Mouse (Mus musculus) heart, postnatal 10 days (tissue): Measurements from ENCODE around the gene Ube2b. TPM values are rescaled to one million over a fixed set of nuclear protein-coding genes. Genes with fewer than 3 reads are reported as not detected.

ENCODE experiments used
- DNase-seq, 2 experiments: peaks; one replicate each; pipeline ENCODE4 v3.0.0; 2021
- intact Hi-C: fragments of 180-260 bp; cut with DNase I; formaldehyde crosslinking; loops from one replicate; pipeline ENCODE4 v1.15.1; 2025
- total RNA-seq, 2 experiments: library from RNA; stranded (reverse); gene quantifications; 2 replicates each; pipeline ENCODE4 v1.2.3; 2021

The Ube2b gene
- total RNA-seq, 2 experiments from 2014 or later, result 188 to 192 TPM

DNA sequence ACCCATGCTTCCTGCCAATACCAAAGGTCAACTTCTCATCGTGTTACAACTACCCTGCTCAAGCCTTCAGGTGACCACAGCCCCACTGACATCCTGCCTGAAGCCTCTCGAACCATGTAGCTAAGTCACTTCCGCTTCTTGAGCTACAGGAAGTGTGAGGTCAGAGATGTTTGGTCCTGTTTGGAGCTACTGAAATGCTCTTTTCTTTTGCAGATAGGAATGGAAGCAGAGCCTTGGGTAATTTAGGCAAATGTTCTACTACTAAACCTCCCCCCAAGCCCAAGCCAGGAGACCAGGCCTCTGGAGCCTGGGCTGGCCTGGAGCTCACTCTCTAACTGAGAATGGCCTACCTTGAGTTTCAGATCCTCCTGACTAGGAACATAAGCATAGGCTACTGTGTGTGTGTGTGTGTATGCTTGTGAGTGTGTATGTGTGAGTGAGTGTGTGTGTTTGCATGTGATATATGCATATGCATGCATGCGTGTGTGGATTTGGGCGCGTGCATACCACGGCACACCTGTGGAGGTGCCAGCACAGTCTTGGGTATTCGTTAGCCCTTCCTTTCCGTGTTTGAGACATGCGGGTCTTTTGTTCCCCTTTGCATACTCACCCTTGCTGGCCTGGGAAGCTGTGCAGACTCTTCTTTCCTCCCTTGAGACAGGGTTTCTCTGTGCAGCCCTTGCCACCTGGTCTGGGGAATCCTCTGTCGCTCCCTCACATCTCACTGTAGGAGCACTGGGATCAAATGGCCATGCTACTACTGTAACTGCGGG lies 61.6 kb downstream of the Ube2b start:
- no peak for DNase-seq
- intact Hi-C loops, result loop anchor here (5.0 kb wide), 1 partner anchor 57 kb away; no protein-coding TSS in a partner anchor

DNA sequence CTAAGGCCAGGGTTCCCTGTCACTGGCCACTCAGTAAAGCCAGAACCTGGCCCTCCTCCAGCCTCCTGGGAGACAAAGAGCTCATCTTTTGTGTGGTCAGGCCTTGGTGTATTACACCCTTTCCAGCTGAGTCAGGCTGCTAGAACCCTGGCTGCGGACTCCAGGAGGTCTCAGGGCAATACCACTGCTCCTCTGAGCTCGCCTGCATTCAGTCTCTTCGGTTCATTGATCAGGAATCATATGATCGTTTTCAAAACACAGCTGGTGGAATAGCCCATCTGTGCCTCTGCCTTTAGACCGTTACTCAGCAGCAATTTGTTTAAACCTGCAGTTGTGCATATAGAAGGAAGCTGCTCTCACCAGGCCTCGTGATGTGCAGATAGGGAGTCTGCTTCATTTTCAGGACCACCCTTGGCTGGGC lies 63.2 kb downstream of the Ube2b start:
- DNase-seq, result no peak
- intact Hi-C loops, result loop anchor here (5.0 kb wide), 1 partner anchor 55 kb away; no protein-coding TSS in a partner anchor

GRCm38 (mm10) chr11:51935636-51936434 lies 64.7 kb downstream of the Ube2b start:
- DNase-seq, result no peak
- intact Hi-C loops, result loop anchor here (5.0 kb wide), 1 partner anchor 54 kb away; no protein-coding TSS in a partner anchor

Other genes with a start within 250 kb of the Ube2b start
- gene Sec24a, start 237.1 kb downstream of the Ube2b start, total RNA-seq, result 10 to 100 TPM; 22.4 to 22.8 TPM
- 10 to 100 TPM; 94.0 to 96.2 TPM for gene Sar1b, start 237.1 kb downstream of the Ube2b start, total RNA-seq
- 1 to 10 TPM; 3.5 to 6.6 TPM for gene Jade2, start 143.1 kb downstream of the Ube2b start, total RNA-seq
- gene Cdkn2aipnl, start 33.1 kb downstream of the Ube2b start, total RNA-seq, result 10 to 100 TPM; 20.3 to 21.0 TPM
- 10 to 100 TPM in 1 of 2 experiments, 1 to 10 TPM in 1; 7.9 to 10.2 TPM for gene Cdkl3, start 3.5 kb upstream of the Ube2b start, total RNA-seq
- 10 to 100 TPM; 74.3 to 75.9 TPM for gene Ppp2ca, start 97.9 kb upstream of the Ube2b start, total RNA-seq
- not detected for gene Olfr1373, start 144.8 kb upstream of the Ube2b start, total RNA-seq
- gene Olfr1371, start 213.2 kb upstream of the Ube2b start, total RNA-seq, result not detected
- gene Skp1a, start 231.2 kb upstream of the Ube2b start, total RNA-seq, result 100 to 1,000 TPM; 239 to 266 TPM